Mouse (Mus musculus) kidney, embryonic 14.5 days (tissue): Measurements from ENCODE around the gene Lrig1. TPM values are rescaled to one million over a fixed set of nuclear protein-coding genes. Genes with fewer than 3 reads are reported as not detected.
A peak's percentile ranks its signal among the peaks of the same experiment; 100 is the strongest.

Source experiments
- ATAC-seq: fragments of 200-750 bp; cut with Nextera tagmentation; 2 replicates; pipeline ENCODE4 v1.8.0; 2017; ENCODE audit warnings: moderate number of reproducible peaks, mild to moderate bottlenecking, moderate TSS enrichment, moderate library complexity; ENCODE audit not compliant: low FRiP score, low TSS enrichment
- H3K27ac ChIP-seq: fragments of 300-500 bp; sonication (generic); 2 replicates; pipeline ENCODE4 v1.5.1; 2014; ENCODE audit warnings: low read depth, mild to moderate bottlenecking, low read length, moderate library complexity, mixed read lengths
- H3K27me3 ChIP-seq: fragments of 300-500 bp; sonication (generic); 2 replicates; pipeline ENCODE4 v1.6.1; 2014; ENCODE audit warnings: mild to moderate bottlenecking, low read length; ENCODE audit not compliant: control insufficient read depth, insufficient read depth
- H3K36me3 ChIP-seq: fragments of 300-500 bp; sonication (generic); 2 replicates; pipeline ENCODE4 v1.6.1; 2014; ENCODE audit warnings: low read length, mixed read lengths; ENCODE audit not compliant: control insufficient read depth, insufficient read depth
- H3K4me1 ChIP-seq: fragments of 300-500 bp; sonication (generic); 2 replicates; pipeline ENCODE4 v1.6.1; 2014; ENCODE audit warnings: low read length, mixed read lengths; ENCODE audit not compliant: control insufficient read depth, insufficient read depth
- H3K4me2 ChIP-seq: fragments of 300-500 bp; sonication (generic); replicated peaks from 2 replicates; pipeline ENCODE4 v1.6.1; 2014; ENCODE audit warnings: low read depth, mild to moderate bottlenecking, low read length
- H3K4me3 ChIP-seq: fragments of 300-500 bp; sonication (generic); 2 replicates; pipeline ENCODE4 v1.5.1; 2014; ENCODE audit warnings: mild to moderate bottlenecking, low read length
- H3K9ac ChIP-seq: fragments of 300-500 bp; sonication (generic); 2 replicates; pipeline ENCODE4 v1.6.1; 2014; ENCODE audit warnings: low read depth, mild to moderate bottlenecking, low read length, moderate library complexity
- H3K9me3 ChIP-seq: fragments of 300-500 bp; sonication (generic); 2 replicates; pipeline ENCODE4 v1.6.1; 2016; ENCODE audit warnings: low read length; ENCODE audit not compliant: control insufficient read depth
- WGBS: fragments of 180-500 bp; shearing (Covaris S2); extraction: QIAGEN DNeasy Blood & Tissue Kit; methylation state at CpG from one replicate; pipeline ENCODE4 v1.1.7; 2014; 5-methylcytosine and 5-hydroxymethylcytosine counted together
- polyA plus RNA-seq: library from polyadenylated mRNA; unstranded; fragments of >200 nt; fragmentation: Nextera tagmentation; extraction: Ambion mirVana; gene quantifications from 2 replicates; pipeline ENCODE4 v1.2.1, GENCODE M21; 2014

Lrig1 gene
- polyA plus RNA-seq, 1 experiment from 2014 or later: 10.4 TPM

DNA sequence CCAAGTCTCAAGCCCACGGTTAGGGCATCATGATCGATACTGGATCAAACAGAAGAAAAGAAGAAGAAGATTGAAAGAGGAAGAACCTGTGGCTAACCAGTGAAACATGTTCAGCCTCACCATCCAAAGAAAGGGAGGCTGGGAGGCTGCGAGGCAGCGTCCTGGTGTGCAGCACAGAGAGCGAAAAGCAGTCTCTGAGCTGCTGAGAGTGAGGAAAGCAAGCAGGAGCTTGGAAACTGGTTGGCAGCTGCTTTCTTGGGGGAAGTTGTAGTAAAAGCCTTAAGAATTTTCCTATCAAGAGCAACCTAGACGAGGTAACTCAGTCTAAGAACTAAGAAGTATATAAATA, 17.7 kb downstream of the Lrig1 start:
- Histone ChIP-seq H3K4me1 (peaks cover 31% of the 10 kb centered on the region), H3K4me3 (no peak overlapping the region), H3K9me3 (no peaks in the 10 kb centered on the region), H3K9ac (no peak overlapping the region), H3K36me3 (no peaks in the 10 kb centered on the region), H3K27me3 (0 out of 2 replicates have a peak, but pooled peaks cover under 1% of the 10 kb centered on the region), H3K4me2 (no peak overlapping the region), H3K27ac (no peak overlapping the region)
- ATAC-seq: no peak
- WGBS: 79% methylated on average over 6 of the region's 6 CpGs

DNA sequence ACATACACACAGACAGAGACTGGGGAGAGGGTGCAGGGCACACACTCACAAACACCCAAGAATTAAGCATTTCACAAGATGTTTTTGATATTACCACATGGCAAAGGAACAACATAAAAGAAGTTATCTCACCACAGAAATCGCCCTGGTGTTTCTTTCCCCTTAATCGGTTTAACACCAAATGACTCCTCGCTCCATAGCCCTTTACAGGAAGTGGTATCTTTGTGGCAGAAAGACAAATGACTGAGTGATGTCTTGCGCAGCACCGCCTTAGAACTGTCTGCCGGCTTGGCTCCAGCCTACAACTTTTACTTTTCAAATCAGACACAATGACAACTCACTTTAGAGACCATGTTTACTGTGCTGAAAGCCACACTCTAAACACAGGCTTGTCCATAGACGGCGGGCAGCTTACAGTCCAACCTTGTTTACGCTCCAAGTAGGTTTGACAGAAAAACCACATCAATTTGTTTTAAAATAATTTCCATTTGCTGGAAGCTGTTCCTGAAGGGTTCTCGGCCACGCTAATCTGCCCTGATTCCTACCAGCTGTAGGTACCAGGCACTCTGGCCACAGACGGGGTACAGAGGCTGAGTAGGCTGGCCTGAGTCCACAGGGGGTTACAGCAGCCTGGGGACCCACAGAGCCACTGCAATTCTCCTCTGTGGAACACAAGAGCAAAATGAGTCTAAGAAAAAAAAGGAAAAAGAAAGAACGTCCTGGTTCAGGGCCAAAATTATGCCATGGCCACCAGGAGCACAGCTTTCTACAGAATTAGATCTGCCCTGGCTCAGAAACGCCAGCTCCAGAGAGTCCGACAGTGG, 18.3 kb downstream of the Lrig1 start:
- Histone ChIP-seq H3K4me2 (no peak overlapping the region), H3K4me3 (no peak overlapping the region)
- WGBS: 40% methylated on average over 15 of the region's 15 CpGs

GRCm38 (mm10) chr6:94680760-94681445, 19.1 kb downstream of the Lrig1 start:
- peaks cover 37% of the 10 kb centered on the region for H3K4me1 ChIP-seq
- H3K27ac ChIP-seq: no peak overlapping the region
- WGBS: 48% methylated on average over 5 of the region's 5 CpGs

More for the DNA sequence above, 18.3 kb downstream of the Lrig1 start:
- Histone ChIP-seq H3K4me1 (peaks cover 35% of the 10 kb centered on the region), H3K27me3 (0 out of 2 replicates have a peak, but pooled peaks cover 4% of the 10 kb centered on the region), H3K9me3 (no peaks in the 10 kb centered on the region), H3K27ac (no peak overlapping the region), H3K36me3 (no peaks in the 10 kb centered on the region), H3K9ac (no peak overlapping the region)
- no peak for ATAC-seq

GRCm38 (mm10) chr6:94679249-94679648, 20.7 kb downstream of the Lrig1 start:
- 89% methylated on average over 1 of the region's 1 CpGs for WGBS
- H3K9ac ChIP-seq: no peak overlapping the region
- 0 out of 2 replicates have a peak, but pooled peaks cover 6% of the 10 kb centered on the region for H3K27me3 ChIP-seq
- H3K4me1 ChIP-seq: peaks cover 32% of the 10 kb centered on the region
- no peak overlapping the region for H3K4me3 ChIP-seq
- no peak overlapping the region for H3K27ac ChIP-seq
- H3K4me2 ChIP-seq: no peak overlapping the region
- no peaks in the 10 kb centered on the region for H3K9me3 ChIP-seq
- no peak for ATAC-seq
- H3K36me3 ChIP-seq: no peaks in the 10 kb centered on the region

More at GRCm38 (mm10) chr6:94680760-94681445, 19.1 kb downstream of the Lrig1 start:
- Histone ChIP-seq H3K9me3 (no peaks in the 10 kb centered on the region), H3K9ac (no peak overlapping the region), H3K4me3 (no peak overlapping the region), H3K36me3 (no peaks in the 10 kb centered on the region), H3K27me3 (0 out of 2 replicates have a peak, but pooled peaks cover 4% of the 10 kb centered on the region), H3K4me2 (no peak overlapping the region)
- no peak for ATAC-seq

DNA sequence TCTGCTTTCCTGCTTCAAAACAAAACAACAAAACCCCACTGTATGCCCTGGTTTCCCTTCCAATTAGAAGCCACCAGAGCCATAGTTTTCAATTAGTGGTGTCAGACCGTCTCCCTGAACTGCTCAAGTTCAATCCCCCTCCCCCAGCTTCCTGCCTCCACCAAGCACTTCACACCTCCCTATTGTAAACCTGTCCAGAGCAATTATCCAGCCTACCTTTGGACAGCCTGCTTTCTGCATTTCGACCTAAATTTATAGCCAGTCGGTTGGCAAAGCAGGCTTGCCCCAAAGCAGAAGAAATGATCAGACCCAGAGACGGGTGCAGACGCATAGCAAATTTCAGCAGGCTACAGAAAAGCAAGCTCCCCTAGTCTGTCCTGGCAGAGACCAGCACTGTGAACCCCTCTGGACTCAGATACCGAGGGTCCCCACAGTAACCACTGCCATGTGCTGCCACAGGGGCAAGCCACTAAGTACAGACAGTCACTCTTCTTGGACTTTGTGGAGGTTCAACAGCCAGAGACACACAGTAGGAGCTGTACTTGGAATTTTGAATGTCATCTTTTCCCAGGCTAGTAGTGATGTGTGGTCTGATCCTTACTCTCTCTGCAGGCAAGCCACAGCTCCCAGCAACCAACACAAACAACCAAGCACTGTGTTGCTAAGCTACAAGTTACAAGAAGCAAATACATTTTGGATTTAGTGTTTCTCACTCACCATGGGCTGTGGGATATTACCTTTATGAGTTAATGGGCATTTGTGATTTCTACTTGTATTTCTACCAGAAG, 21.4 kb downstream of the Lrig1 start:
- Histone ChIP-seq H3K4me1 (peaks cover 32% of the 10 kb centered on the region), H3K9ac (no peak overlapping the region), H3K4me3 (no peak overlapping the region), H3K36me3 (no peaks in the 10 kb centered on the region), H3K27me3 (0 out of 2 replicates have a peak, but pooled peaks cover 6% of the 10 kb centered on the region), H3K4me2 (no peak overlapping the region), H3K9me3 (no peaks in the 10 kb centered on the region), H3K27ac (no peak overlapping the region)
- peak; percentile 65; the same call in 1 of the 2 replicates for ATAC-seq
- 19% methylated on average over 6 of the region's 6 CpGs for WGBS

- Histone ChIP-seq H3K4me1 (peaks cover 32% of the 10 kb centered on the region), H3K9ac (no peak overlapping the region), H3K27ac (no peak overlapping the region), H3K27me3 (0 out of 2 replicates have a peak, but pooled peaks cover 6% of the 10 kb centered on the region), H3K9me3 (no peaks in the 10 kb centered on the region), H3K4me3 (no peak overlapping the region), H3K4me2 (no peak overlapping the region; the same call in 1 of the 2 replicates), H3K36me3 (no peaks in the 10 kb centered on the region)
- 26% methylated on average over 3 of the region's 3 CpGs for WGBS
- ATAC-seq: no peak
Observed at GRCm38 (mm10) chr6:94677448-94677847, 22.5 kb downstream of the Lrig1 start.

GRCm38 (mm10) chr6:94676840-94677239, 23.1 kb downstream of the Lrig1 start:
- H3K4me1 ChIP-seq: peaks cover 26% of the 10 kb centered on the region
- 0 out of 2 replicates have a peak, but pooled peaks cover 6% of the 10 kb centered on the region for H3K27me3 ChIP-seq
- no peaks in the 10 kb centered on the region for H3K36me3 ChIP-seq
- no peak overlapping the region for H3K9ac ChIP-seq
- H3K4me2 ChIP-seq: no peak overlapping the region; the same call in 1 of the 2 replicates
- 39% methylated on average over 3 of the region's 3 CpGs for WGBS
- H3K4me3 ChIP-seq: no peak overlapping the region
- no peak overlapping the region for H3K27ac ChIP-seq
- H3K9me3 ChIP-seq: no peaks in the 10 kb centered on the region
- no peak for ATAC-seq

- no peak overlapping the region for H3K4me2 ChIP-seq
- H3K36me3 ChIP-seq: no peaks in the 10 kb centered on the region
- no peaks in the 10 kb centered on the region for H3K9me3 ChIP-seq
- H3K9ac ChIP-seq: no peak overlapping the region; the same call in 1 of the 2 replicates
- WGBS: 36% methylated on average over 7 of the region's 7 CpGs
- 0 out of 2 replicates have a peak, but pooled peaks cover 6% of the 10 kb centered on the region for H3K27me3 ChIP-seq
- peaks cover 21% of the 10 kb centered on the region for H3K4me1 ChIP-seq
- ATAC-seq: no peak
- no peak overlapping the region for H3K27ac ChIP-seq
- no peak overlapping the region for H3K4me3 ChIP-seq
Observed at GRCm38 (mm10) chr6:94676300-94676699, 23.7 kb downstream of the Lrig1 start.
